Mouse (Mus musculus) lung, postnatal 0 days (tissue): ENCODE data around the gene Lat2. TPM values are rescaled to one million over a fixed set of nuclear protein-coding genes. Genes with fewer than 3 reads are reported as not detected.

Experiments used
- ATAC-seq: fragments of 200-750 bp; cut with Nextera tagmentation; 2 replicates; pipeline ENCODE4 v1.8.0; 2017; ENCODE audit warnings: moderate library complexity
- DNase-seq: peaks from one replicate; pipeline ENCODE4 v3.0.0-alpha.2; 2016; ENCODE audit warnings: low spot score
- H3K27ac ChIP-seq: fragments of 300-500 bp; sonication (generic); 2 replicates; pipeline ENCODE4 v1.5.1; 2014; ENCODE audit warnings: antibody characterized with exemption, mild to moderate bottlenecking, low read length, mixed read lengths
- H3K27me3 ChIP-seq: fragments of 300-500 bp; sonication (generic); replicated peaks from 2 replicates; pipeline ENCODE4 v1.6.1; 2014; ENCODE audit warnings: low read length, mixed read lengths; ENCODE audit not compliant: insufficient read depth
- H3K36me3 ChIP-seq: fragments of 300-500 bp; sonication (generic); 2 replicates; pipeline ENCODE4 v1.6.1; 2014; ENCODE audit warnings: low read length, mixed read lengths; ENCODE audit not compliant: insufficient read depth
- H3K4me1 ChIP-seq: fragments of 300-500 bp; sonication (generic); 2 replicates; pipeline ENCODE4 v1.6.1; 2014; ENCODE audit warnings: antibody characterized with exemption, low read depth, low read length, mixed read lengths; ENCODE audit not compliant: insufficient read depth
- H3K4me2 ChIP-seq: fragments of 300-500 bp; sonication (generic); replicated peaks from 2 replicates; pipeline ENCODE4 v1.6.1; 2014; ENCODE audit warnings: low read depth, mild to moderate bottlenecking, low read length, moderate library complexity, mixed read lengths
- H3K4me3 ChIP-seq: fragments of 300-500 bp; sonication (generic); 2 replicates; pipeline ENCODE4 v1.5.1; 2014; ENCODE audit warnings: low read depth, low read length
- H3K9ac ChIP-seq: fragments of 300-500 bp; sonication (generic); replicated peaks from 2 replicates; pipeline ENCODE4 v1.6.1; 2014; ENCODE audit warnings: low read depth, mild to moderate bottlenecking
- H3K9me3 ChIP-seq: fragments of 300-500 bp; sonication (generic); 2 replicates; pipeline ENCODE4 v1.6.1; 2016; ENCODE audit warnings: low read length, mixed read lengths
- CTCF ChIP-seq: IDR thresholded peaks from 2 replicates; pipeline ENCODE4 v1.5.1; 2016; ENCODE audit warnings: antibody characterized with exemption, mild to moderate bottlenecking
- EP300 ChIP-seq: IDR thresholded peaks from 2 replicates; pipeline ENCODE4 v1.6.1; 2016; ENCODE audit warnings: antibody characterized with exemption, mild to moderate bottlenecking, control low read depth
- WGBS: fragments of 180-500 bp; shearing (Covaris S2); extraction: QIAGEN DNeasy Blood & Tissue Kit; methylation state at CpG from one replicate; pipeline ENCODE4 v1.1.7; 2014; 5-methylcytosine and 5-hydroxymethylcytosine counted together
- polyA plus RNA-seq: library from polyadenylated mRNA; unstranded; fragments of >200 nt; fragmentation: Nextera tagmentation; extraction: Ambion mirVana; gene quantifications from 2 replicates; pipeline ENCODE4 v1.2.1, GENCODE M21; 2015

Lat2 gene
- polyA plus RNA-seq, 1 experiment from 2014 or later, result 3.0 TPM

GRCm38 (mm10) chr5:134584798-134585197, 30.0 kb downstream of the Lat2 start:
- H3K4me1 ChIP-seq, result no peaks in the 10 kb centered on the region
- ATAC-seq (no peak), DNase-seq (no peak)
- WGBS, result 84% methylated on average over 5 of the region's 5 CpGs
- TF ChIP-seq CTCF, result no peak
- TF ChIP-seq EP300, result no peak
- H3K9me3 ChIP-seq, result no peaks in the 10 kb centered on the region
- no peak overlapping the region for H3K4me3 ChIP-seq
- no peaks in the 10 kb centered on the region for H3K36me3 ChIP-seq
- H3K27ac ChIP-seq, result no peak overlapping the region
- H3K27me3 ChIP-seq, result no peaks in the 10 kb centered on the region
- no peak overlapping the region for H3K4me2 ChIP-seq
- H3K9ac ChIP-seq, result no peak overlapping the region

- Histone ChIP-seq H3K36me3 (no peaks in the 10 kb centered on the region), H3K27me3 (no peaks in the 10 kb centered on the region), H3K27ac (no peak overlapping the region), H3K4me2 (no peak overlapping the region), H3K9me3 (no peaks in the 10 kb centered on the region), H3K9ac (no peak overlapping the region), H3K4me3 (no peak overlapping the region), H3K4me1 (no peaks in the 10 kb centered on the region)
- TF ChIP-seq CTCF, result no peak
- no peak for TF ChIP-seq EP300
- WGBS, result 56% methylated on average over 3 of the region's 3 CpGs
- DNase-seq (no peak), ATAC-seq (no peak)
Measured at GRCm38 (mm10) chr5:134583884-134584213, 31.0 kb downstream of the Lat2 start.

- peak overlapping the region; percentile 83 for H3K4me3 ChIP-seq
- no peaks in the 10 kb centered on the region for H3K4me1 ChIP-seq
- H3K36me3 ChIP-seq, result no peaks in the 10 kb centered on the region
- DNase-seq (no peak), ATAC-seq (no peak)
- H3K4me2 ChIP-seq, result peak overlapping the region; percentile 82
- H3K9ac ChIP-seq, result peak overlapping the region; percentile 59
- peak; percentile 25; the same call in 1 of the 2 replicates for TF ChIP-seq CTCF
- no peak for TF ChIP-seq EP300
- H3K27ac ChIP-seq, result no peak overlapping the region
- no peaks in the 10 kb centered on the region for H3K9me3 ChIP-seq
- WGBS, result 22% methylated on average over 15 of the region's 15 CpGs
- H3K27me3 ChIP-seq, result no peaks in the 10 kb centered on the region
Measured at GRCm38 (mm10) chr5:134583006-134583883, 31.6 kb downstream of the Lat2 start.

GRCm38 (mm10) chr5:134582221-134582907, 32.5 kb downstream of the Lat2 start:
- H3K27ac ChIP-seq, result no peak overlapping the region
- ATAC-seq, result peak; percentile 98
- peak overlapping the region; percentile 82 for H3K4me2 ChIP-seq
- no peaks in the 10 kb centered on the region for H3K27me3 ChIP-seq
- H3K4me3 ChIP-seq, result peak overlapping the region; percentile 83
- DNase-seq, result peak; percentile 99
- peak; percentile 82 for TF ChIP-seq CTCF
- no peak for TF ChIP-seq EP300
- H3K36me3 ChIP-seq, result no peaks in the 10 kb centered on the region
- H3K4me1 ChIP-seq, result no peaks in the 10 kb centered on the region
- no peaks in the 10 kb centered on the region for H3K9me3 ChIP-seq
- H3K9ac ChIP-seq, result peak overlapping the region; percentile 59
- 8% methylated on average over 28 of the region's 30 CpGs for WGBS

- H3K9me3 ChIP-seq, result no peaks in the 10 kb centered on the region
- ATAC-seq, result no peak
- H3K27me3 ChIP-seq, result no peaks in the 10 kb centered on the region
- no peak within 1 kb of the TSS for H3K9ac ChIP-seq
- no peak within 1 kb of the TSS for H3K4me3 ChIP-seq
- H3K4me2 ChIP-seq, result no peak within 1 kb of the TSS
- WGBS, result 79% methylated on average over 5 of the region's 5 CpGs
- H3K36me3 ChIP-seq, result no peaks in the 10 kb centered on the region
- H3K27ac ChIP-seq, result no peak within 1 kb of the TSS
- no peaks in the 10 kb centered on the region for H3K4me1 ChIP-seq
- no peak for TF ChIP-seq EP300
- TF ChIP-seq CTCF, result no peak
- no peak for DNase-seq
Measured at GRCm38 (mm10) chr5:134581146-134581545, 33.7 kb downstream of the Lat2 start, which contains the start of gene Rfc2. Gene Rfc2, plus strand, starts transcription at chr5:134581366.

- Histone ChIP-seq H3K4me3 (no peak overlapping the region), H3K27ac (no peak overlapping the region), H3K27me3 (no peaks in the 10 kb centered on the region), H3K4me2 (no peak overlapping the region), H3K36me3 (no peaks in the 10 kb centered on the region), H3K9ac (no peak overlapping the region), H3K4me1 (no peaks in the 10 kb centered on the region), H3K9me3 (no peaks in the 10 kb centered on the region)
- 65% methylated on average over 3 of the region's 3 CpGs for WGBS
- no peak for TF ChIP-seq CTCF
- TF ChIP-seq EP300, result no peak
- DNase-seq (no peak), ATAC-seq (no peak)
Measured at GRCm38 (mm10) chr5:134579135-134579534, 35.7 kb downstream of the Lat2 start.
